8 mouse cellular contexts compared by ENCODE assay signal in the genomic region with DNA sequence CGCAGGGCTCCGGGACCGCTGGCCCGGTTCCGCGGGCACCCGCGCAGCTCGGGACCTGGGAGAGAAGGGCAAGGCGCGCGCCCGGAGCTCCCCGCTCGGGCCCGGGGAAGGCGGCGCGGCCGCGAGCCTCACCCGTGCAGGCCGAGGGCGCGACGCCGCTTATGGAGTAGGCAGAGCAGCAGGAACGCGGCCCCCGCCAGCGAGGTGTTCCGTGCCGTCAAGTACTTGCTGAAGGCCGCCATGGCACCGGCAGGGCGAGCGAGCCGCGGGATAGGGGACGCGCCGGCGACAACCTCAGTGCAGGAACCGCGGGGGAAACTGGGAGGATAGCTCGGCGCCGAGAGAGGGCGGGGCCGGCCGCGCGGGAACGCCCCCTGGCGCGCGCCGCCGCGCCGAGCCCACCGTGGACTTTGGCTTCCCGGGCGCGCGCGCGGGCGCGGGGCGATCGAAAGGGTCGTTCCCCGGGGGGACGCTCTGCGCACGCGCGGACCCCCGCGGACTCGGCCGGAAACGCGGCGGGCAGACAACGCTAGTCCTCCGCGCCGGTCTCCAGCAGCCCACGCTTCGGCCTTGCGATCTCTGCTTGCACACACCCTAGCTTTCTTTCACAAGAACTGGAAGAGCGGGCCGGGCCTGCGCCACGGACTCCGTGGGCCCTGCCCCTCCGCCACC. TPM values are rescaled to one million over a fixed set of nuclear protein-coding genes. Genes with fewer than 3 reads are reported as not detected.
DNase-seq lines count a peak whose midpoint lies in the region; ATAC-seq and TF ChIP-seq lines count a peak whose summit lies in the region.

A gene (minus strand): TSS at position 426 of the 672 bp plus-strand sequence.

- no peak for TF ChIP-seq CTCF in G1E (IDR thresholded peaks at IDR 0.05; ENCODE audit: low read depth, low read length)
- no peak; the same call in none of the 2 replicates for TF ChIP-seq CTCF in forebrain, postnatal 0 days (IDR thresholded peaks at IDR 0.05; ENCODE audit: low read depth)

- no peaks in the 10 kb centered on the region for H3K9me3 ChIP-seq in G1E (replicated peaks)
- H3K9me3 ChIP-seq in forebrain, postnatal 0 days (ENCODE audit: low read length) = no peaks in the 10 kb centered on the region
- no peaks in the 10 kb centered on the region for H3K9me3 ChIP-seq in lung, embryonic 16.5 days (ENCODE audit: control insufficient read depth, low read length)

- peaks cover 10% of the 10 kb centered on the region for H3K36me3 ChIP-seq in G1E (replicated peaks)
- no peaks in the 10 kb centered on the region for H3K36me3 ChIP-seq in forebrain, postnatal 0 days (ENCODE audit: insufficient read depth)
- H3K36me3 ChIP-seq in lung, embryonic 16.5 days (ENCODE audit: control insufficient read depth, insufficient read depth, low read length) = no peaks in the 10 kb centered on the region

- peak within 1 kb of the TSS; percentile 96 for H3K4me3 ChIP-seq in G1E (ENCODE audit: low read depth, low read length)
- H3K4me3 ChIP-seq in forebrain, postnatal 0 days (ENCODE audit: low read depth, low read length) = peak within 1 kb of the TSS; percentile 75
- peak within 1 kb of the TSS; percentile 92 for H3K4me3 ChIP-seq in lung, embryonic 16.5 days (ENCODE audit: low read length)

- H3K27ac ChIP-seq in forebrain, postnatal 0 days (ENCODE audit: low read depth, low read length) = peak within 1 kb of the TSS; percentile 98
- peak within 1 kb of the TSS; percentile 100 for H3K27ac ChIP-seq in lung, embryonic 16.5 days (ENCODE audit: low read length)

- 3% methylated on average over 93 of the region's 99 CpGs for WGBS in forebrain, postnatal 0 days
- under 1% methylated on average over 73 of the region's 99 CpGs for WGBS in lung, embryonic 16.5 days

- peak within 1 kb of the TSS; percentile 79 for H3K4me2 ChIP-seq in forebrain, postnatal 0 days (ENCODE audit: low read depth)
- peak within 1 kb of the TSS; percentile 69 for H3K4me2 ChIP-seq in lung, embryonic 16.5 days (ENCODE audit: low read depth, low read length)

- peaks cover 30% of the 10 kb centered on the region for H3K4me1 ChIP-seq in G1E (ENCODE audit: insufficient read depth, low read depth, low read length)
- H3K4me1 ChIP-seq in forebrain, postnatal 0 days (ENCODE audit: insufficient read depth) = peaks cover 6% of the 10 kb centered on the region
- peaks cover 9% of the 10 kb centered on the region; the same call in 1 of the 2 replicates for H3K4me1 ChIP-seq in lung, embryonic 16.5 days (replicated peaks; ENCODE audit: control insufficient read depth, insufficient read depth, low read length)

- peak; percentile 86 for DNase-seq in G1E (ENCODE audit: low spot score)
- peak; percentile 78 to 90 for DNase-seq in cerebellum, adult 18-20 months
- peak; percentile 95 for DNase-seq in forebrain, postnatal 0 days
- peak; percentile 59 for DNase-seq in layer of hippocampus, adult 9-10 months (ENCODE audit: low spot score)
- peak; percentile 76 for DNase-seq in ovary, postnatal 10 days (ENCODE audit: low spot score)
- peak; percentile 89 to 95 for DNase-seq in thymus, postnatal 10 days (ENCODE audit: low spot score in 2 of 2)

- H3K9ac ChIP-seq in forebrain, postnatal 0 days = peak within 1 kb of the TSS; percentile 92
- peak within 1 kb of the TSS; percentile 98 for H3K9ac ChIP-seq in lung, embryonic 16.5 days (ENCODE audit: low read length)

- H3K27me3 ChIP-seq in G1E (ENCODE audit: insufficient read depth, low read length) = no peaks in the 10 kb centered on the region
- H3K27me3 ChIP-seq in forebrain, postnatal 0 days (ENCODE audit: insufficient read depth, low read length) = no peaks in the 10 kb centered on the region
- H3K27me3 ChIP-seq in lung, embryonic 16.5 days (ENCODE audit: control insufficient read depth, insufficient read depth, low read depth, low read length) = no peaks in the 10 kb centered on the region

- peak; percentile 54 for ATAC-seq in G1E (ENCODE audit: extremely low read depth, insufficient number of reproducible peaks, low FRiP score, poor library complexity, severe bottlenecking)
- ATAC-seq in forebrain, postnatal 0 days = peak; percentile 90
- ATAC-seq in hematopoietic stem cell, adult 5-6 weeks (replicated peaks in 1 of 2; ENCODE audit: insufficient read depth in 1 of 2, low FRiP score in 2 of 2, low TSS enrichment in 1 of 2, low read depth in 1 of 2, poor library complexity in 2 of 2, severe bottlenecking in 2 of 2) = peak; percentile 70 to 75
- ATAC-seq in lung, embryonic 16.5 days (ENCODE audit: low read depth) = peak; percentile 94

RNA-seq across cellular contexts. Expression of the gene that starts here (rescaled TPM):
- total RNA-seq in G1E (2014; fragmentation: Nextera tagmentation) (15.8 and 20.7 TPM in 2 replicates), G1E (2017) (14.3 and 20.4 TPM in 2 replicates)
- polyA plus RNA-seq in G1E (2012) = 42.0 and 49.7 TPM in 2 replicates
- total RNA-seq in forebrain, postnatal 0 days (2014; rRNA removed) = 57.3 and 65.7 TPM in 2 replicates
- 48.6 and 72.8 TPM in 2 replicates for polyA plus RNA-seq in forebrain, postnatal 0 days (2015; fragmentation: Nextera tagmentation; extraction: Ambion mirVana)
- total RNA-seq in hematopoietic stem cell, adult 5-6 weeks (2017) = 38.8 and 43.3 TPM in 2 replicates
- 84.8 and 87.2 TPM in 2 replicates for polyA plus RNA-seq in lung, embryonic 16.5 days (2015; fragmentation: Nextera tagmentation; extraction: Ambion mirVana)

Comparison
In these comparisons a context has a peak if more than half of its experiments do, and no peak if none do; other contexts are left out.
1. Peak in every context shown above with its lines: DNase-seq, ATAC-seq, H3K4me3 ChIP-seq and H3K27ac ChIP-seq.